Mouse (Mus musculus) cerebellum, adult (tissue): ENCODE data around the gene Timm9.

Experiments
- ATAC-seq: cut with Nextera tagmentation; 2 replicates; pipeline ENCODE4 v1.9.2; 2017; ENCODE audit warnings: mild to moderate bottlenecking, moderate library complexity, mixed read lengths; ENCODE audit not compliant: insufficient number of reproducible peaks, low FRiP score, low TSS enrichment

The Timm9 gene

GRCm38 (mm10) chr12:71136130-71136973 is at the start of gene Timm9, which contains the start of gene 2700049A03Rik:
Gene Timm9, minus strand, starts transcription at chr12:71136684.
Gene 2700049A03Rik, plus strand, starts transcription at chr12:71136848.
- ATAC-seq, result peak; percentile 88

GRCm38 (mm10) chr12:71184396-71184795 is 47.9 kb upstream of the Timm9 start:
- ATAC-seq, result no peak

GRCm38 (mm10) chr12:71183736-71184135 is 47.3 kb upstream of the Timm9 start:
- no peak for ATAC-seq

GRCm38 (mm10) chr12:71169911-71170310 is 33.4 kb upstream of the Timm9 start:
- ATAC-seq, result no peak

- ATAC-seq, result no peak
Measured at GRCm38 (mm10) chr12:71164410-71164809, 27.9 kb upstream of the Timm9 start.

- ATAC-seq, result no peak
Measured at GRCm38 (mm10) chr12:71157974-71158373, 21.5 kb upstream of the Timm9 start.

- no peak for ATAC-seq
Measured at GRCm38 (mm10) chr12:71154979-71155378, 18.5 kb upstream of the Timm9 start.

GRCm38 (mm10) chr12:71150167-71150566 is 13.7 kb upstream of the Timm9 start:
- no peak for ATAC-seq

- ATAC-seq, result no peak
Measured at GRCm38 (mm10) chr12:71149456-71149855, 13.0 kb upstream of the Timm9 start.

GRCm38 (mm10) chr12:71148801-71149200 is 12.3 kb upstream of the Timm9 start:
- no peak for ATAC-seq

GRCm38 (mm10) chr12:71147641-71148040 is 11.2 kb upstream of the Timm9 start:
- no peak for ATAC-seq

- ATAC-seq, result no peak
Measured at GRCm38 (mm10) chr12:71141189-71141588, 4.7 kb upstream of the Timm9 start.

GRCm38 (mm10) chr12:71139258-71139828 is 2.9 kb upstream of the Timm9 start:
- no peak for ATAC-seq

GRCm38 (mm10) chr12:71137686-71138085 is 1.2 kb upstream of the Timm9 start:
- ATAC-seq, result no peak

GRCm38 (mm10) chr12:71136974-71137491 is 549 bp upstream of the Timm9 start:
- ATAC-seq, result peak; percentile 57; the same call in 1 of the 2 replicates

GRCm38 (mm10) chr12:71135581-71135980 is 903 bp downstream of the Timm9 start:
- ATAC-seq, result no peak

- peak; percentile 87 for ATAC-seq
Measured at GRCm38 (mm10) chr12:71123286-71123685, 13.2 kb downstream of the Timm9 start.

GRCm38 (mm10) chr12:71122731-71123130 is 13.8 kb downstream of the Timm9 start:
- peak; percentile 54; the same call in 1 of the 2 replicates for ATAC-seq

- no peak for ATAC-seq
Measured at GRCm38 (mm10) chr12:71116411-71116810, 20.1 kb downstream of the Timm9 start.

GRCm38 (mm10) chr12:71113675-71114288 is 22.7 kb downstream of the Timm9 start:
- ATAC-seq, result 0 out of 2 replicates have a peak, but pooled peaks have one; percentile 31

- no peak for ATAC-seq
Measured at GRCm38 (mm10) chr12:71113074-71113473, 23.4 kb downstream of the Timm9 start.
